Mouse (Mus musculus): ENCODE measurements around the gene Ear6.

The Ear6 gene

DNA sequence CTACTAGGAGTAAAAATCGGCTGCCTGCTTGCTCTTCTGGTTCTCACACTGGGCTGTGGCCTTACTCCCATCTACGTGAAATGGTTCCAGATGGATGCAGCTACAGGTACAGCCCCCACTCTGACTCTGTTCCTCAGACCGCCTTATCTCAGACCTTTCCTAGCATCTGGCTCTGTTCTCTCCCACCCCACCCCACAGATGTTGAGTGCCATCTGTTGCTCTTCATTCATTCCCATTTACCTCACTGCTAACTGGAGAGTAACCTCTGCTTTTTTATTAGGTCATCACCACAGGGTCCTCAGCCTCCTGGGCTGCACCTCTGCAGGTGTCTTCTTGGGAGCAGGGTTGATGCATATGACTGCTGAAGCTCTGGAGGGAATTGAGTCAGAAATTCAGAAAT lies 40.3 kb downstream of the Ear6 start:
- no peak for DNase-seq (ENCODE audit: low read depth)

DNA sequence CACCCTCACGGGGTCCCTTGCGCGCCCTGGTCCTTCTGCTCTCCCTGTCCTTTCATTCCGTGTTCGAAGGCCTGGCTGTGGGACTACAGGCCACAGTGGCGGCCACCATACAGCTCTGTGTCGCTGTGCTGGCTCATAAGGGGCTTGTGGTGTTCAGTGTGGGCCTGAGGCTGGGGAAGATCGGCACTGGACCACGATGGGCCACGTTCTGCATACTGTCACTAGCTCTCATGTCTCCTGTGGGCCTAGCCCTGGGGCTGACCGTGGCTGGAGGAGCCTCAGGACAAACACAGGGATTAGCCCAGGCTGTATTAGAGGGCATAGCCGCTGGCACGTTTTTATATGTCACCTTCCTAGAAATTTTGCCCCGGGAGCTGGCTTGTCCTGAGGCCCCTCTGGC lies 41.6 kb downstream of the Ear6 start:
- no peak for DNase-seq (ENCODE audit: low read depth)

DNA sequence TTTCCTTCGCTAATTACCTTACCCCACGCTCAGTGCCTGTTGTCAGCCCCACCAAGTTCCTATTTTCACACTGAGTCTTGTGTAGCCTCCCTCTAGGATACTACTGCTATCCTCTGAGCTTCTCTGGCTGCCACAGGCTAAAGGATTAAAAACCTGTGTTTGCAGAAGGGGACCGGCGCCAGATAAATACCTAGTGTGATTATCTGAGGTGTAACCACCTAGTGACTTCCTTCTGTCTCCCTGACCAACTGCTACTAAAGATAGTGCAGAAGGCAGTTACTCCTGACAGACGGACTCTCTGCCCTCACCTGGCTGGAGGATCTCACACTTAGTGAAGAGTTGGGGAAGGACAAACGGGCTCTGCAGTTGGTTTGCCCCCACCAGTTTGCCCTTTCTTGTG lies 42.5 kb downstream of the Ear6 start:
- no peak for DNase-seq (ENCODE audit: low read depth)

DNA sequence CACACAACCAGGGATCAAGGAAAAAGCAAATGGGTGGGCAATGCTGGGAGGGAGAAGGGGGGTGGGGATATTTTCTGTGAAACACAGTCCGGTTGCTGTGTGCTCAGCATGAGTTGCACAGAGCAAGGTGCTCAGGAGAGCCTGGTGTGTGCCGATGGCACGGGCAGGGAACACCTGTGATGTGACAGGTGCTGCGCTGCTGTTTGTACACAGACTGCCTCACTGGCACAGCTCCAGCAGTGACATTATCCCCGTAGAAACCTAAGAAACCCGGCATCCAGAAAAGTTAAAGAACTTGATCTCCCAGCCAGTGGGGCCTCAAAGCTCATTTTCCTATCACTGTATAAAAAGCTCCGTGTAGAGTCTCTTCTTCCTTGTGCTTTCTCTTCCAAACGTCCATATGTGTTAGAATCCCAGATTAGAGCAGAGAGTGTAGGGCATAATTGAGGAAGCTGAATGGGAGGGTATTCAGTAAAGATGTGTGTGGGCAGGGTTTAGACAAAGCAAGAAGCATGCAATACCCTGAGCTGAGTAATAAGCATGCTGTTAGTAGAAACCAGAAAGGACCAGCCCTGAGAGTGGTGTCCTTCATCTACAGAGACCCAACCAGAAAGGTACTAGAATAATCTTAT lies 43.2 kb downstream of the Ear6 start:
- no peak for DNase-seq (ENCODE audit: low read depth)

DNA sequence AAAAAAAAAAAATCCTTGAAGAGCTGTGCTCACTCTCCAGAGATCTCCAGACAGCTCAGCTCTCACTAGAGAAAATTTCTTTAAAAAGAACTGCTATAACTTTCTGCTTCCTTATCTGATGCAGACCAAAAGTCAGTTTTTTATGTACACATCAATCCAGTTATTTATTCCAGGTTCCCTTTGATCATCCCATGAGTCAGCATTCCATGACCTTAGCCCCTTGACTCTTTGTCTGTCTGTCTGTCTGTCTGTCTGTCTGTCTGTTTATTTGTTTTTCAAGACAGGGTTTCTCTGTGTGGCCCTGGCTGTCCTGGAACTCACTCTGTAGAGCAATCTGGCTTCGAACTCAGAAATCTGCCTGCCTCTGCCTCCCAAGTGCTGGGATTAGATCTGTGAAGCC lies 45.9 kb downstream of the Ear6 start:
- no peak for DNase-seq (ENCODE audit: low read depth)

DNA sequence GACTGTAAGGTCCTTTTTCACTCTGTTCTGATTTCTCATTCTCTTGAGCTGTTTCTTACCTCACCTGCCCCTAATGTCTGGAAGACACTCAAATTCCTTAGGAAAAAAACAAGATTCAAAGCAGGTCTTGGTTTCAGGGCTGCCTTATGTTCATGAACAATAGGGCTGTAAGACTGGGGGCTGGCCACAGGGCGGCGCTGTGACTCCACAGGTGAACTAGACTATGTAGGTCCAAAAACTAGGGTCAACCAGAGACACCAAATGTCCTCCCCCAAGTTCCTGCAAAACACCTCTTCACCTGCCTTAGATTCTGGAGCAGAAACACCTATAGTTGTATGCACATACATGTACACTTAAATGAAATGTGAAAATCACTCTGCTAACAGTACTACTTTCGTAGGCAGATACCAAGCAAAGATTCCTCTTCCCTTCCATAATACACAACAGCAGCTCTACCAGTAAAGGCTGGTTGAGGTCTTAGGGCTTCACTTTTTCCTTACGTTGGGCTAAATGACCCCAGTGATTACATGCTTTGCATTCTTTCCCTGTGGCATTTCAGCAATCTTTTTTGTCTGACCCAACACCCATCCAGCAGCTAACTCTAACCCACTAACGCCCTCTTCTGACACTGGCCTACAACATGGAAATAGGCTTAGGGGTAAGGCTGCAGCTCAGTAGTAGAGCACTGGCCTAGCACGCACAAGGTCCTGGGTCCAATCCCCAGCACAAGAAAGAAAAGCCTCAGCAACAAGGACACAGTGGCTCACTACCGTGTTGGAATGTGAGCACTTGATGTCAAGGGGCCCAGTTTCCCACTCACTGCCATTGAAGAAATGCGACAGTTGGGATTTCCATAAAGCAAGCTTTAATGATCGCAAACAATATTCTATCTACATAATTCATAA lies 49.6 kb downstream of the Ear6 start:
- DNase-seq (ENCODE audit: low read depth): no peak

DNA sequence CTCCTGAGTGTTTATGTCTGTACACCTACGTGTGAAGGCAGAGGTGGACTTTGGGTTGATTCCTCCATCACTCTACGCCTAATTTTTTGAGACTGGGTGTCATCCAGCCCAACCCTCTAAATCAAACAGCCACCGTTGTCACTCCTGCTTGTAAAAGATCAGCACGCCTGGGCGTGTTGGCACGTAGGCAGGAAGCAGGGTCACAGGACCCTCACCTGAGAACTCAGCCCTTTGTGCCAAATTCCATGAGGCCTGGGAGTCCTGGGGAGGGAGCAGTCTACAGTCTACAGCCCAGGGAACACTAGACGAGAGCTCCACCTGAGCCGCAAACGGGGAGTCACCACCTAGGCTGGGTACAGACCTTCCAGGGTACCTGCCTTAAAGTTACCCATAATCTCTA lies 50.3 kb downstream of the Ear6 start:
- DNase-seq (ENCODE audit: low read depth): no peak

All from c-Kit-positive CD71-negative TER-119-negative erythroid progenitor cells, embryonic 14.5 days (primary cell).